Mouse (Mus musculus) liver, adult 2 months (tissue): ENCODE measurements around the gene Gramd4. TPM values are rescaled to one million over a fixed set of nuclear protein-coding genes. Genes with fewer than 3 reads are reported as not detected.
A peak's percentile ranks its signal among the peaks of the same experiment; 100 is the strongest.

ENCODE experiments used
- DNase-seq: peaks from one replicate; pipeline ENCODE4 v3.0.0-alpha.2; 2011; ENCODE audit warnings: low read depth, low spot score; ENCODE audit errors: extremely low read depth
- H3K27ac ChIP-seq: fragments of 200-500 bp; replicated peaks from 2 replicates; pipeline ENCODE4 v1.5.1; 2012; ENCODE audit warnings: low read depth, mild to moderate bottlenecking, control low read depth, inconsistent platforms, low read length; ENCODE audit not compliant: insufficient read depth
- H3K27me3 ChIP-seq: fragments of 200-500 bp; 2 replicates; pipeline ENCODE4 v1.6.1; 2012; ENCODE audit warnings: mild to moderate bottlenecking, moderate library complexity, low read length, inconsistent platforms; ENCODE audit not compliant: control insufficient read depth, insufficient read depth
- H3K36me3 ChIP-seq: fragments of 200-500 bp; 2 replicates; pipeline ENCODE4 v1.6.1; 2012; ENCODE audit warnings: low read length, inconsistent platforms; ENCODE audit not compliant: control insufficient read depth, insufficient read depth
- H3K4me1 ChIP-seq: fragments of 200-500 bp; 2 replicates; pipeline ENCODE4 v1.6.1; 2011; ENCODE audit warnings: low read length; ENCODE audit not compliant: control insufficient read depth, insufficient read depth
- H3K4me3 ChIP-seq: fragments of 200-500 bp; 2 replicates; pipeline ENCODE4 v1.5.1; 2011; ENCODE audit warnings: low read depth, mild to moderate bottlenecking, control low read depth, low read length, moderate library complexity; ENCODE audit not compliant: insufficient read depth
- H3K79me2 ChIP-seq: fragments of 200-500 bp; 2 replicates; pipeline ENCODE4 v1.6.1; 2012; ENCODE audit warnings: inconsistent platforms, mild to moderate bottlenecking, low read length, moderate library complexity; ENCODE audit not compliant: control insufficient read depth, insufficient read depth
- H3K9ac ChIP-seq: fragments of 200-500 bp; 2 replicates; pipeline ENCODE4 v1.6.1; 2012; ENCODE audit warnings: low read depth, mild to moderate bottlenecking, control low read depth, inconsistent platforms, low read length
- CTCF ChIP-seq: fragments of 200-500 bp; IDR thresholded peaks from 2 replicates; pipeline ENCODE4 v1.5.1; 2011; ENCODE audit warnings: low read depth, low read length, control low read depth
- POLR2A ChIP-seq: fragments of 200-500 bp; IDR thresholded peaks from 2 replicates; pipeline ENCODE4 v1.6.1; 2011; ENCODE audit warnings: low read length, control low read depth; ENCODE audit not compliant: insufficient read depth; ENCODE audit errors: extremely low read depth
- WGBS: fragments of 180-500 bp; shearing (Covaris S2); methylation state at CpG from one replicate; pipeline ENCODE4 v1.1.7; 2018; 5-methylcytosine and 5-hydroxymethylcytosine counted together
- polyA plus RNA-seq: library from polyadenylated mRNA; depleted of rRNA; stranded (reverse); fragments of >200 nt; gene quantifications from 2 replicates; pipeline ENCODE4 v1.2.3, GENCODE M21; 2012
- total RNA-seq: library from RNA; depleted of rRNA; stranded (reverse); fragments of >200 nt; gene quantifications from 2 replicates; pipeline ENCODE4 v1.2.3, GENCODE M21; 2014

Gramd4 gene
- total and polyA plus RNA-seq, 2 experiments: 2.4 to 6.0 TPM

- Histone ChIP-seq H3K36me3 (no peaks in the 10 kb centered on the region), H3K4me1 (peaks cover 4% of the 10 kb centered on the region; the same call in 1 of the 2 replicates), H3K27me3 (no peaks in the 10 kb centered on the region), H3K27ac (no peak overlapping the region), H3K79me2 (no peaks in the 10 kb centered on the region), H3K9ac (no peak overlapping the region), H3K4me3 (no peak overlapping the region)
- DNase-seq: no peak
- WGBS: 67% methylated on average over 9 of the region's 9 CpGs
- no peak for TF ChIP-seq CTCF
- no peak for TF ChIP-seq POLR2A
Observed at GRCm38 (mm10) chr15:86113342-86113710, 55.8 kb downstream of the Gramd4 start.

- no peaks in the 10 kb centered on the region for H3K36me3 ChIP-seq
- DNase-seq: peak; percentile 82
- H3K27me3 ChIP-seq: no peaks in the 10 kb centered on the region
- peaks cover 4% of the 10 kb centered on the region; the same call in 1 of the 2 replicates for H3K4me1 ChIP-seq
- no peak overlapping the region for H3K9ac ChIP-seq
- H3K27ac ChIP-seq: no peak overlapping the region
- no peak for TF ChIP-seq CTCF
- TF ChIP-seq POLR2A: no peak
- 44% methylated on average over 5 of the region's 5 CpGs for WGBS
- no peaks in the 10 kb centered on the region for H3K79me2 ChIP-seq
- no peak overlapping the region for H3K4me3 ChIP-seq
Observed at GRCm38 (mm10) chr15:86116421-86116820, 58.9 kb downstream of the Gramd4 start.

DNA sequence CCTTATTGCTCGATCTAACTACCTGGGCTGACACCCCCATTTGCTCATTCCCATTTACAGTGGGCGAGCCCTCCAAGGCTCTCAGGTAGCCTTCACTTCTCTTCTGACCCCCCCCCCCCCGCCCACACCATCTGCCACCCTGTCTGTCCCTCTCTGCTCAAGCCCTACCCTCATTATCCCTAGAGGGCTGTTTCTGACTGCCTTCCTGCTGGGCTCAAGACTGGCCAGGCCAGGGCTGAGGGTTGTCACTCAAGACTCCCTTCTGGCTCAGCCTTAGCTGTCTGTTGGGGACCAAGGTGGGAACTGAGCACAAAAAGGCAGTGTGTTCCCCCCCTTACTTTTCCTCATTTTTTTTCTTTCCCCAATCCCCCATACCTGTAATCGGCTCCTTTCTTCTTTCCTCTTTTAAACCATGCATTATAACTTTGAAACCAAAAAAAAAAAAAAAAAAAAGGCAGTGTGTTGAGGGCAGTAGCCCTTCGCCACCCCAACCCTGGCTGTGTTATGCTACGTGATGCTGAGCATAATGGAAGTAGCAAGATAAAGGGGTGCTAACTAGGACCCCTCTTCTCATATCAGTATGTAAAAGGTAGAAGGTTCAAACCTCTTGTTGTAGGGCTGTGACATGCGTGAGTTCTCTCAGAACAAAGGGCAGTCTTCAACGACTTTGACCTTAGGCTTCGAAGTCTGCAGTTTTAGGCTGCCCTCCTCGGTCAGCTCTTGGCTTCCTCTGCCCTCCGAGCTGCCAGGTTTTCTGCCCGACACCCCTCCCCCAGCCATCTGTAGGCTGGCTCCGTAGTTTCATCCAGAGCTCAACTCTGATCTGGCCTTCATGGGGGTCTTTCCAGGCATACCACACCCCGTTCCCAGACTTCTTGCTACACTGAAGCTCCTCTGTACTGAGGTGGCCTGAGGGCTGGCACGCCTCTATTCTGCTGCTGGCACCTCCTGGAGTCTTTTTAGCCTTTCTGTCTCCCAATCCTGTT is 59.9 kb downstream of the Gramd4 start:
- Histone ChIP-seq H3K4me1 (peaks cover 4% of the 10 kb centered on the region; the same call in 1 of the 2 replicates), H3K27ac (no peak overlapping the region), H3K27me3 (no peaks in the 10 kb centered on the region), H3K9ac (no peak overlapping the region), H3K36me3 (no peaks in the 10 kb centered on the region), H3K79me2 (no peaks in the 10 kb centered on the region), H3K4me3 (no peak overlapping the region)
- TF ChIP-seq POLR2A: no peak
- no peak for TF ChIP-seq CTCF
- peak; percentile 85 for DNase-seq
- WGBS: 56% methylated on average over 15 of the region's 15 CpGs

DNA sequence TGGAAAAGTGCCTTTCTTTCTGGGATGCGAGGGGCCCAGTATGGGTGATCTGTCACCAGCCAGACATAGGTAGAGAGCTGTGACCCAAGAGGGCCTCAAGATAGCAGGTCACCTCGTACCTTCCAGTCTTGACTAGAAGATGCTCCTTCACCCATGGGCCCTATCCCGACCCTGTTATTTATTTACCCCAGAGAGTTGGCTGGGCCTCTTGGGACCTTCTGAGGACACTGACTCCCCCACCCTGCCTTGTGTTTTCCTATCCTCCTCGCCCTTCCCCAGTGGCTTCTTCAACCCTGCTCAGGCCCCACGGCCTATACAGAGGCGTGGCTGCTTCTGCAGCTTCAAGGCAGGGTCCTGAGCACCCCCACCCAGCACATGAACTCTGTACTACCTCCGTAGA is 61.7 kb downstream of the Gramd4 start:
- Histone ChIP-seq H3K4me1 (peaks cover 4% of the 10 kb centered on the region; the same call in 1 of the 2 replicates), H3K27ac (no peak overlapping the region), H3K27me3 (no peaks in the 10 kb centered on the region), H3K79me2 (no peaks in the 10 kb centered on the region), H3K4me3 (no peak overlapping the region), H3K36me3 (no peaks in the 10 kb centered on the region), H3K9ac (no peak overlapping the region)
- TF ChIP-seq CTCF (no peak), POLR2A (no peak)
- no peak for DNase-seq
- 89% methylated on average over 7 of the region's 7 CpGs for WGBS

- no peaks in the 10 kb centered on the region for H3K79me2 ChIP-seq
- 79% methylated on average over 9 of the region's 9 CpGs for WGBS
- H3K4me3 ChIP-seq: no peak overlapping the region
- TF ChIP-seq CTCF (no peak), POLR2A (no peak)
- no peaks in the 10 kb centered on the region for H3K36me3 ChIP-seq
- no peaks in the 10 kb centered on the region; the same call in 1 of the 2 replicates for H3K4me1 ChIP-seq
- H3K9ac ChIP-seq: no peak overlapping the region
- peak; percentile 33 for DNase-seq
- H3K27me3 ChIP-seq: no peaks in the 10 kb centered on the region
- no peak overlapping the region for H3K27ac ChIP-seq
Observed at GRCm38 (mm10) chr15:86122261-86122949, 64.9 kb downstream of the Gramd4 start.
